Mouse (Mus musculus): ENCODE measurements at regions not wholly inside any gene's neighbourhood (a gene's known extent, or its start where the extent isn't known, plus 50 kb on each side); places are given as distances from the start of the nearest gene placed in this dataset.

DNA sequence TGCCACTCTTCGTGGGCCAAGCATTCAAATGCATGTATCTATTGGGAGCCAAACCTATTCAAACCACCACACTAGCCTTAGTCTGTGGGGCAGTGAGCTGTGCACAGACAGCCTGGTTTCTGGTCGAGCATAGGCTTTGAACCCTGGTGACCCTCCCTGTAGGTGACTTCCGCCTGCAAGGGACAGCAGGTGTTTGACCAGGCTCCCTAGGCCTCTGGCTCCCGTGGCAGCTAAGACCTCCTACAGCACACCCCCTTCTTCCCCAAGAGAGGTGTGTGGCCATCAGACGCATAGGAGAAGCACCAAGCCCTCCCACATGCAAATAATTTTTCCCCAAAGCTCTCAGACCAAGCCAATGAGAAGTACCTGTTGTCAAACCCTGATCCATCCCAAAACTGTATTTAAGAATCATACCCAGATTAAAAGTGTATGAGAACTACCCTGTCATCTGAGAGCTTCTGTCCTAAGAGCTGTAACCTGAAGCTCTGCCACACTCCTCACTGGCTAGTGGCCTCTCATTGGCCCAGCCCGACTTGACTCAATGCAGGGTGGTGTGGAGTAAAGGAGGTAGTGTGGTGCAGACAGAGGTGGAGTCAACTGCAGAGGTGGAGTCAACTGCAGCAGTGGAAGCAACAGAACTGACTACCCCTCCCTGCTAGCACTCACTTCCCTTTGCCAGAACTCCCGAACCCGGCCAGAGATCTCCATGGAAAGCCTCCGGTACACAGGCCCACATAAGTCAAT lies 82.5 kb upstream of the Usp38 start:
- Histone ChIP-seq H3K9ac (ENCODE audit: low read length) (no peak overlapping the region), H3K36me3 (ENCODE audit: control insufficient read depth, insufficient read depth, low read length) (no peaks in the 10 kb centered on the region), H3K4me3 (ENCODE audit: low read depth, low read length) (no peak overlapping the region), H3K4me1 (ENCODE audit: control insufficient read depth, insufficient read depth, low read length) (no peaks in the 10 kb centered on the region), H3K4me2 (ENCODE audit: low read depth) (no peak overlapping the region), H3K27me3 (ENCODE audit: control insufficient read depth, insufficient read depth, low read length) (no peaks in the 10 kb centered on the region), H3K27ac (ENCODE audit: low read depth, low read length) (no peak overlapping the region), H3K9me3 (ENCODE audit: control insufficient read depth, low read length) (no peaks in the 10 kb centered on the region)
- WGBS, result 48% methylated on average over 9 of the region's 9 CpGs
- ATAC-seq (ENCODE audit: insufficient read depth, low FRiP score, low TSS enrichment), result 0 out of 2 replicates have a peak, but pooled peaks have one; percentile 23
- DNase-seq (ENCODE audit: low spot score), result peak; percentile 16

DNA sequence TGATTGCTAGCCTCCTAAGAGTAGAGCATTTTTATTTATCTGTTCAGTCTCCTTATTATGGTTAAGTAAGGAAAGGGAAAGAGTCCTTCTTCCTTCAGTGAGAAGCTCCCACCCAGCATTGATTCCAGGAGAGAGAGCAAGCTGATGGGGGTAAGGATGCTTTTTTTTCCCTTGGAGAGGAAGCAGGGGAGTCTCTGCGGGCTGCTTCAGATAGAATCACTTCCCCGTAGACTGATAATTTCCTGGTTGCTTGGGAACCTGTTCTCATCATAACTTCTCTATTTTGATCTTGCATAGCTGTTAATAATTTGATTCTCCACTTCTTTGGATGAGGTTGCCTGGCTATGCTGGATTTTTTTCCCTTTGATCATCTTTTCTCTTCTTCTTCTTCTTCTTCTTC lies 80.5 kb upstream of the Usp38 start:
- no peaks in the 10 kb centered on the region for H3K36me3 ChIP-seq (ENCODE audit: control insufficient read depth, insufficient read depth, low read length)
- no peak overlapping the region for H3K4me3 ChIP-seq (ENCODE audit: low read depth, low read length)
- no peaks in the 10 kb centered on the region for H3K4me1 ChIP-seq (ENCODE audit: control insufficient read depth, insufficient read depth, low read length)
- DNase-seq (ENCODE audit: low spot score) (no peak), ATAC-seq (ENCODE audit: insufficient read depth, low FRiP score, low TSS enrichment) (no peak)
- no peak overlapping the region for H3K27ac ChIP-seq (ENCODE audit: low read depth, low read length)
- H3K9ac ChIP-seq (ENCODE audit: low read length), result no peak overlapping the region
- no peak overlapping the region for H3K4me2 ChIP-seq (ENCODE audit: low read depth)
- H3K9me3 ChIP-seq (ENCODE audit: control insufficient read depth, low read length), result no peaks in the 10 kb centered on the region
- WGBS, result 85% methylated on average over 2 of the region's 2 CpGs
- H3K27me3 ChIP-seq (ENCODE audit: control insufficient read depth, insufficient read depth, low read length), result no peaks in the 10 kb centered on the region

DNA sequence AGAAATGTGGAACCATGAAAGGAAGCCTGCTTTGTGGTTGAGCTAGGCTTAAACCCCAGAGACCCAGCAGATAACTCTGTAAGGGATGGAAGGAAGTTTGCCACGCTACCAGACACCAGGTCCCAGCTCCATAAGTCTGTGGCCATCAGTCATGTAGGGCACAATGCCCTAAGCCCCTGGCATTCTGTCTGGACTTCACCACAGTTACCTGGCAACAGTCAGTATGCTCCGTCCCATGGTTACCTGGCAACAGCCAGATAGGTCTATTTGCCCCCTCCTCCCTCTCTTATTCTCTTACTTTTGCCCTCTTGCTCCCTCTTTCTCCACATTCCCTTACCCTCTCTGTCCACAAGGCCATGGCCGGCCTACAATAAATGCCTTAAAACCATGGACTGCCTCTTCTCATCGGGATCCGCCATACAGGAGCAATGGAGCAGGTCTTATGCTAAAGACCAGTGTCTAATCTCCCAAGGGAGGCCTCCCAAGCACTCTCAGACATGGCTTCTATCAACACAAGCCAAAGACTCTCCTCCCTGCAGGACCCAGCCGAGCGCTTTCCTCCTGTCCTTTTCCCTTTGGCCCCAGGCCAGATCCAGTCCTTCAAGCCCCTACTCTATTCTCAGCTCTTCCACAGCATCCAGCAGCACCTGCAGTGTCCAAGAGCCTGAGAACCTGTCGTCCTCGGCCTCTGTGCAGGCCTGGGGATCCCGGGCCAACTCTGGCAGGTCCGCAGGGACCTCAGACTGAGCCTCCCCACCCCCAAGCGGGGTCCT lies 66.3 kb upstream of the Usp38 start:
- ATAC-seq (ENCODE audit: insufficient read depth, low FRiP score, low TSS enrichment), result no peak
- 78% methylated on average over 12 of the region's 12 CpGs for WGBS
- Histone ChIP-seq H3K9ac (ENCODE audit: low read length) (no peak overlapping the region), H3K9me3 (ENCODE audit: control insufficient read depth, low read length) (no peaks in the 10 kb centered on the region), H3K27me3 (ENCODE audit: control insufficient read depth, insufficient read depth, low read length) (no peaks in the 10 kb centered on the region), H3K4me1 (ENCODE audit: control insufficient read depth, insufficient read depth, low read length) (no peaks in the 10 kb centered on the region), H3K27ac (ENCODE audit: low read depth, low read length) (no peak overlapping the region), H3K36me3 (ENCODE audit: control insufficient read depth, insufficient read depth, low read length) (no peaks in the 10 kb centered on the region), H3K4me2 (ENCODE audit: low read depth) (no peak overlapping the region), H3K4me3 (ENCODE audit: low read depth, low read length) (no peak overlapping the region)
- no peak for DNase-seq (ENCODE audit: low spot score)

DNA sequence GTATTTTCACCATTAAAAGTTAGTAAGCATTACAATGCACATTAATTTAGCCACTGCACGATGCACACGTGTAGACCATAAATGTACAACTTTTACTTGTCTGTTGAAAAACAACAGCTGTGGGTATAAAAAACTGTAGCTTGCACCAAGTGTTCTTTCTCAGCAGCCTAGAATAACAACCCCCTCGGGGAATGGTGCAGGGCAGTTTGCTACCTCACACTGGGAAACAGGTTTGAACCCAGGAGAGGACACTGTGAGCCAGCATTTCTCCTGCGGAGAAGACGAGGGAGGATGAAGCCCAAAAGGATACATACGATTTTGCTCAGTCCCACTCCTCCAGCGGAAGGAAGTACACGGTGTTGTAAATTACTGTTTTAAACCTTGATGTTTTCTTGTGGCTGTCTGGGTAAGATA lies 65.2 kb upstream of the Usp38 start:
- Histone ChIP-seq H3K4me2 (ENCODE audit: low read depth) (no peak overlapping the region), H3K36me3 (ENCODE audit: control insufficient read depth, insufficient read depth, low read length) (no peaks in the 10 kb centered on the region), H3K4me3 (ENCODE audit: low read depth, low read length) (no peak overlapping the region), H3K9ac (ENCODE audit: low read length) (no peak overlapping the region), H3K27ac (ENCODE audit: low read depth, low read length) (no peak overlapping the region), H3K9me3 (ENCODE audit: control insufficient read depth, low read length) (no peaks in the 10 kb centered on the region), H3K27me3 (ENCODE audit: control insufficient read depth, insufficient read depth, low read length) (no peaks in the 10 kb centered on the region), H3K4me1 (ENCODE audit: control insufficient read depth, insufficient read depth, low read length) (no peaks in the 10 kb centered on the region)
- DNase-seq (ENCODE audit: low spot score), result no peak
- ATAC-seq (ENCODE audit: insufficient read depth, low FRiP score, low TSS enrichment), result no peak
- 75% methylated on average over 8 of the region's 8 CpGs for WGBS

DNA sequence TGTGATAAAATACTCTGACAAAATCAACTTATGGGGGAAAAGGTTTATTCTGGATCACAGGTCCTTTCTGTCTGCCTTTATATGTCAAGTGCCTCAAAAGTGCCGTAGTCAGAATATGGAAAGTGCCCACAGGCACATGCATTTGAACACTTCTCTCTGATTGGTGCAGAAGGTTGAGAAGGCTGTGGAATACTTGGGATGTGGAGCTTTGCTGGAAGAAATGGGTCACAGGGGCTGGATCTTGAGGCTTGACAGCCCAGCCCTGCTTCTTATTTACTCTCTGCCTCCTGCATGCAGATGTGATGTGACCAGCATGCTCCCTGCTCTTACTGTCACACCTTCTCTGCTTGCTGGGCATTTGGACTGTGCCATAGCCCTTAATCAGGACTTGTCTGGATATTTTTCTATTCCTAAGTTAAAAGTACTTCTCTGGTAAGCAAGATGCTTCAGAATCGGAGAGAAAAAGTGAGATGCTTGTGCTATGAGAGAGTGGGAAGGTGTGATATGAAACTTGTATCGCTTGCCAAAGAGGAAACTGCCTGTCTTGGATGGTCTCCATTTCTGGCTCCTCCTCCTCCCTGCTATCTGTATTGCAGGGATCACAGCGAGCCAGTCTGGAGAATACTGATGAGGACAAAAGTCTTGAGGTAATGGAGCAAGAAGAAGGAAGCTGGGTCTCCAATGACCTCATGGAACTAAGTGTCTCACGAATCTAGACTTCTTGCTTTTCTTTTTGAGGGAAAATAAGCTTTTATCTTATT lies 54.5 kb upstream of the Usp38 start:
- H3K4me2 ChIP-seq (ENCODE audit: low read depth), result no peak overlapping the region
- WGBS, result 82% methylated on average over 5 of the region's 5 CpGs
- H3K36me3 ChIP-seq (ENCODE audit: control insufficient read depth, insufficient read depth, low read length), result no peaks in the 10 kb centered on the region
- no peak for ATAC-seq (ENCODE audit: insufficient read depth, low FRiP score, low TSS enrichment)
- no peak overlapping the region for H3K27ac ChIP-seq (ENCODE audit: low read depth, low read length)
- H3K9ac ChIP-seq (ENCODE audit: low read length), result no peak overlapping the region
- H3K9me3 ChIP-seq (ENCODE audit: control insufficient read depth, low read length), result no peaks in the 10 kb centered on the region
- H3K4me1 ChIP-seq (ENCODE audit: control insufficient read depth, insufficient read depth, low read length), result no peaks in the 10 kb centered on the region
- DNase-seq (ENCODE audit: low spot score), result no peak
- no peak overlapping the region for H3K4me3 ChIP-seq (ENCODE audit: low read depth, low read length)
- no peaks in the 10 kb centered on the region for H3K27me3 ChIP-seq (ENCODE audit: control insufficient read depth, insufficient read depth, low read length)

DNA sequence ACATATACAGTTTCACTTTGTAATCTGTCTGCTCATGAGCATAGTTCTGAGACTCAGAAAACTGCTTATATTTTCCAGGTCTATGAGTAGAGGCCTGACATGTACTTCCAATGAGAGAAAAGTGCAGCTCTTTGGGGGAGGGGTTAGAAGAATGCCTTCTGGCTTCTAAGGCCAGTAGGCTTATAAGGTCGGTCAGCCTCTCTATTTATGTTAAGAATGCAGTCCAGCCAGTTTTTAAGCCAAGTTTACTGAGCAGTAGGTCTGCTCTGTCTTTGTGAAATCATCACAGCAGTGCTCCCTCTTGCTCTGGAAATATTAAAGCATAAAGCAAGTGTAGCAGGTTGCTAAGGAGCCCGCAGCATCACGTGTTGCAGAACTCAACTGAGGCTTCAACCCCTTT lies 53.8 kb upstream of the Usp38 start:
- H3K4me1 ChIP-seq (ENCODE audit: control insufficient read depth, insufficient read depth, low read length), result no peaks in the 10 kb centered on the region
- no peak for ATAC-seq (ENCODE audit: insufficient read depth, low FRiP score, low TSS enrichment)
- DNase-seq (ENCODE audit: low spot score), result no peak
- no peak overlapping the region for H3K4me2 ChIP-seq (ENCODE audit: low read depth)
- H3K9me3 ChIP-seq (ENCODE audit: control insufficient read depth, low read length), result no peaks in the 10 kb centered on the region
- H3K27me3 ChIP-seq (ENCODE audit: control insufficient read depth, insufficient read depth, low read length), result no peaks in the 10 kb centered on the region
- H3K36me3 ChIP-seq (ENCODE audit: control insufficient read depth, insufficient read depth, low read length), result no peaks in the 10 kb centered on the region
- H3K4me3 ChIP-seq (ENCODE audit: low read depth, low read length), result no peak overlapping the region
- no peak overlapping the region for H3K27ac ChIP-seq (ENCODE audit: low read depth, low read length)
- WGBS, result 84% methylated on average over 3 of the region's 3 CpGs
- H3K9ac ChIP-seq (ENCODE audit: low read length), result no peak overlapping the region

DNA sequence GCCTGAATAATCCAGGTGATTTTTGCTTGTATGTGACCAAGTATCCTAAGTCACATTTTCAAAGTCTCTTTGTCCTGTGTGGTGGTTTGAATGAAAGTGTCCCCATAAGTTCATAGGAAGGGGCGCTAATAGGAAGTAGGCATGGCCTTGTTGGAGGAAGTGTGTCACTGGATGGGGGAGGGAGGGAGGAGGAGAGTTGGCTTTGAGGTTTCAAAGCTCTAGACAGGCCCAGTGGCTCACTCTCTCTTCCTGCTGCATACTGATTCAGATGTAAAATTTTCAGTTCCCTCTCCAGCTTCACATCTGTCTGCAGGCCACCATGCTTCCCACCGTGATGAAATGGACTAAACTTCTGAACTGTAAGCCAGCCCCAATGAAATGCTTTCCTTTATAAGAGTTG lies 52.0 kb upstream of the Usp38 start:
- no peak for ATAC-seq (ENCODE audit: insufficient read depth, low FRiP score, low TSS enrichment)
- Histone ChIP-seq H3K4me3 (ENCODE audit: low read depth, low read length) (no peak overlapping the region), H3K4me1 (ENCODE audit: control insufficient read depth, insufficient read depth, low read length) (no peaks in the 10 kb centered on the region), H3K27ac (ENCODE audit: low read depth, low read length) (no peak overlapping the region), H3K4me2 (ENCODE audit: low read depth) (no peak overlapping the region), H3K9me3 (ENCODE audit: control insufficient read depth, low read length) (no peaks in the 10 kb centered on the region), H3K27me3 (ENCODE audit: control insufficient read depth, insufficient read depth, low read length) (no peaks in the 10 kb centered on the region), H3K9ac (ENCODE audit: low read length) (no peak overlapping the region), H3K36me3 (ENCODE audit: control insufficient read depth, insufficient read depth, low read length) (no peaks in the 10 kb centered on the region)
- DNase-seq (ENCODE audit: low spot score), result no peak
- WGBS, result 90% methylated on average over 2 of the region's 2 CpGs

All from neural tube, embryonic 11.5 days (tissue).